Mouse (Mus musculus) MEL (cell line): Measurements from ENCODE around the gene Parp16. TPM values are rescaled to one million over a fixed set of nuclear protein-coding genes. Genes with fewer than 3 reads are reported as not detected.

ENCODE experiments used
- DNase-seq: peaks from one replicate; pipeline ENCODE4 v3.0.0; 2011; ENCODE audit warnings: low read depth, low spot score
- H3K27ac ChIP-seq: 2 replicates; pipeline ENCODE4 v1.5.1; 2012; ENCODE audit warnings: low read depth, mild to moderate bottlenecking, control low read depth, low read length, moderate library complexity; ENCODE audit not compliant: control insufficient read depth
- H3K27me3 ChIP-seq, 2 experiments: fragments of 150-350 bp in 1 of 2; sonication (generic) in 1 of 2; 2 replicates each; pipeline ENCODE4 v1.6.1; 2012; ENCODE audit warnings: low read length in 2 of 2, mild to moderate bottlenecking in 2 of 2, improper control_type of control experiment in 1 of 2, moderate library complexity in 1 of 2; ENCODE audit not compliant: insufficient read depth in 2 of 2, control insufficient read depth in 1 of 2
- H3K36me3 ChIP-seq, 2 experiments: 2 replicates each; pipeline ENCODE4 v1.6.1; 2012 to 2014; ENCODE audit warnings: low read length in 2 of 2, improper control_type of control experiment in 1 of 2, inconsistent platforms in 1 of 2, mild to moderate bottlenecking in 1 of 2; ENCODE audit not compliant: insufficient read depth in 2 of 2, control insufficient read depth in 1 of 2
- H3K4me1 ChIP-seq, 2 experiments: fragments of 150-350 bp in 1 of 2; sonication (generic) in 1 of 2; 2 replicates each; pipeline ENCODE4 v1.6.1; 2012; ENCODE audit warnings: low read length in 2 of 2, improper control_type of control experiment in 1 of 2, mild to moderate bottlenecking in 1 of 2; ENCODE audit not compliant: insufficient read depth in 2 of 2, control insufficient read depth in 1 of 2
- H3K4me3 ChIP-seq, 2 experiments: fragments of 150-350 bp in 1 of 2; sonication (generic) in 1 of 2; 2 replicates each; pipeline ENCODE4 v1.5.1; 2012; ENCODE audit warnings: low read depth in 2 of 2, low read length in 2 of 2, mild to moderate bottlenecking in 2 of 2, moderate library complexity in 2 of 2, control low read depth in 1 of 2, improper control_type of control experiment in 1 of 2; ENCODE audit not compliant: control insufficient read depth in 1 of 2, insufficient read depth in 1 of 2
- H3K79me2 ChIP-seq: 2 replicates; pipeline ENCODE4 v1.6.1; 2012; ENCODE audit warnings: mild to moderate bottlenecking, low read length, moderate library complexity; ENCODE audit not compliant: control insufficient read depth, poor library complexity, insufficient read depth
- H3K9ac ChIP-seq: 2 replicates; pipeline ENCODE4 v1.6.1; 2012; ENCODE audit warnings: low read depth, mild to moderate bottlenecking, control low read depth, low read length, moderate library complexity; ENCODE audit not compliant: control insufficient read depth, poor library complexity, severe bottlenecking
- H3K9me3 ChIP-seq: fragments of 150-350 bp; sonication (generic); replicated peaks from 2 replicates; pipeline ENCODE4 v1.6.1; 2012; ENCODE audit warnings: mild to moderate bottlenecking, low read length, improper control_type of control experiment, moderate library complexity; ENCODE audit not compliant: insufficient read depth
- BHLHE40 ChIP-seq: IDR thresholded peaks from 2 replicates; pipeline ENCODE4 v1.6.1; 2012; ENCODE audit warnings: low read depth, mild to moderate bottlenecking, inconsistent platforms, low read length, improper control_type of control experiment, borderline replicate concordance
- CTCF ChIP-seq, 3 experiments: IDR thresholded peaks in 2 of 3; conservative IDR thresholded peaks in 1 of 3; 2 replicates each; pipeline ENCODE4 v1.5.1; 2011 to 2012; ENCODE audit warnings: low read length in 3 of 3, low read depth in 2 of 3, mild to moderate bottlenecking in 2 of 3, improper control_type of control experiment in 1 of 3, inconsistent platforms in 1 of 3, mixed read lengths in 1 of 3, moderate library complexity in 1 of 3; ENCODE audit not compliant: control insufficient read depth in 1 of 3, insufficient read depth in 1 of 3, poor library complexity in 1 of 3, severe bottlenecking in 1 of 3
- E2F4 ChIP-seq: IDR thresholded peaks from 2 replicates; pipeline ENCODE4 v1.6.1; 2011; ENCODE audit warnings: low read depth, low read length, improper control_type of control experiment, borderline replicate concordance
- ELF1 ChIP-seq: IDR thresholded peaks from 2 replicates; pipeline ENCODE4 v1.6.1; 2014; ENCODE audit warnings: low read depth, mild to moderate bottlenecking, inconsistent platforms, low read length, improper control_type of control experiment, moderate library complexity
- GABPA ChIP-seq: IDR thresholded peaks from 2 replicates; pipeline ENCODE4 v1.6.1; 2012; ENCODE audit warnings: low read depth, mild to moderate bottlenecking, inconsistent platforms, low read length, improper control_type of control experiment, moderate library complexity
- GATA1 ChIP-seq: IDR thresholded peaks from 2 replicates; pipeline ENCODE4 v1.6.1; 2011; ENCODE audit warnings: low read depth, low read length, improper control_type of control experiment
- KAT2A ChIP-seq: conservative IDR thresholded peaks from 2 replicates; pipeline ENCODE4 v1.6.1; 2012; ENCODE audit warnings: low read depth, low read length, improper control_type of control experiment, inconsistent platforms
- MAFK ChIP-seq: IDR thresholded peaks from 2 replicates; pipeline ENCODE4 v1.6.1; 2011; ENCODE audit warnings: low read depth, mild to moderate bottlenecking, low read length, improper control_type of control experiment, borderline replicate concordance
- MAX ChIP-seq: IDR thresholded peaks from 2 replicates; pipeline ENCODE4 v1.6.1; 2011; ENCODE audit warnings: low read length, improper control_type of control experiment
- MYC ChIP-seq: IDR thresholded peaks from 2 replicates; pipeline ENCODE4 v1.6.1; 2011; ENCODE audit warnings: low read depth, mild to moderate bottlenecking, low read length, improper control_type of control experiment, moderate library complexity
- NELFE ChIP-seq: IDR thresholded peaks from 2 replicates; pipeline ENCODE4 v1.6.1; 2011; ENCODE audit warnings: low read depth, low read length, improper control_type of control experiment
- POLR2AphosphoS2 ChIP-seq: IDR thresholded peaks from 2 replicates; pipeline ENCODE4 v1.6.1; 2011; ENCODE audit warnings: low read length, improper control_type of control experiment
- RCOR1 ChIP-seq: IDR thresholded peaks from 2 replicates; pipeline ENCODE4 v1.6.1; 2012; ENCODE audit warnings: low read depth, mild to moderate bottlenecking, inconsistent platforms, low read length, improper control_type of control experiment
- SIN3A ChIP-seq: IDR thresholded peaks from 2 replicates; pipeline ENCODE4 v1.6.1; 2012; ENCODE audit warnings: low read length, improper control_type of control experiment, inconsistent platforms
- UBTF ChIP-seq: IDR thresholded peaks from 2 replicates; pipeline ENCODE4 v1.6.1; 2012; ENCODE audit warnings: low read depth, mild to moderate bottlenecking, inconsistent platforms, low read length, improper control_type of control experiment, moderate library complexity, borderline replicate concordance; ENCODE audit not compliant: insufficient read depth
- USF1 ChIP-seq: IDR thresholded peaks from 2 replicates; pipeline ENCODE4 v1.6.1; 2014; ENCODE audit warnings: low read depth, mild to moderate bottlenecking, inconsistent platforms, low read length, improper control_type of control experiment, moderate library complexity
- USF2 ChIP-seq, 2 experiments: IDR thresholded peaks; 2 replicates each; pipeline ENCODE4 v1.6.1; 2011 to 2012; ENCODE audit warnings: improper control_type of control experiment in 2 of 2, low read length in 2 of 2, borderline replicate concordance in 1 of 2, inconsistent platforms in 1 of 2, low read depth in 1 of 2, mild to moderate bottlenecking in 1 of 2; ENCODE audit not compliant: insufficient read depth in 1 of 2
- ZC3H11A ChIP-seq: IDR thresholded peaks from 2 replicates; pipeline ENCODE4 v1.6.1; 2012; ENCODE audit warnings: low read depth, mild to moderate bottlenecking, inconsistent platforms, low read length, improper control_type of control experiment
- ZMIZ1 ChIP-seq: IDR thresholded peaks from 2 replicates; pipeline ENCODE4 v1.6.1; 2012; ENCODE audit warnings: low read depth, mild to moderate bottlenecking, inconsistent platforms, low read length, improper control_type of control experiment, moderate library complexity
- polyA plus RNA-seq, 2 experiments: library from polyadenylated mRNA; stranded (reverse) in 1 of 2; unstranded in 1 of 2; fragments of >175 nt in 1 of 2; fragments of >200 nt in 1 of 2; gene quantifications; 2 replicates each; pipeline versions ENCODE4 v1.2.1 to v1.2.4; 2012; ENCODE audit warnings: low replicate concordance in 2 of 2, low read depth in 1 of 2; ENCODE audit not compliant: insufficient read length in 2 of 2, insufficient read depth in 1 of 2, missing spikeins in 1 of 2
- total RNA-seq: library from RNA; depleted of rRNA; stranded (reverse); fragments of 300-350 nt; gene quantifications from 2 replicates; pipeline ENCODE4 v1.2.3, GENCODE M21; 2012

Gene Parp16
- total and polyA plus RNA-seq, 3 experiments: 1.3 to 5.1 TPM; not detected in 1

- H3K9ac ChIP-seq: no peak overlapping the region
- no peak for TF ChIP-seq ZC3H11A
- no peak for TF ChIP-seq USF2 (IDR thresholded peaks at IDR 0.05; ENCODE audit: borderline replicate concordance in 1 of 2, insufficient read depth in 1 of 2, low read depth in 1 of 2, low read length in 2 of 2)
- no peak for TF ChIP-seq GABPA
- TF ChIP-seq RCOR1: no peak
- TF ChIP-seq CTCF (IDR thresholded peaks at IDR 0.05 in 2 of 3, conservative IDR thresholded peaks at IDR 0.05 in 1 of 3; ENCODE audit: control insufficient read depth in 1 of 3, insufficient read depth in 1 of 3, low read depth in 2 of 3, low read length in 3 of 3, poor library complexity in 1 of 3, severe bottlenecking in 1 of 3): no peak
- no peak for TF ChIP-seq MAX
- TF ChIP-seq MYC: no peak
- TF ChIP-seq SIN3A: no peak
- TF ChIP-seq MAFK: no peak
- no peak for TF ChIP-seq BHLHE40
- TF ChIP-seq KAT2A: no peak
- TF ChIP-seq E2F4: no peak
- TF ChIP-seq ELF1: no peak
- TF ChIP-seq GATA1: no peak
- TF ChIP-seq ZMIZ1: no peak
- no peak for TF ChIP-seq POLR2AphosphoS2
- no peak for TF ChIP-seq USF1
- no peak for TF ChIP-seq UBTF
- no peak for TF ChIP-seq NELFE
- DNase-seq: no peak
Observed at GRCm38 (mm10) chr9:65178336-65179213, 16.6 kb upstream of the Parp16 start.

More at GRCm38 (mm10) chr9:65178336-65179213, 16.6 kb upstream of the Parp16 start:
- no peaks in the 10 kb centered on the region for H3K9me3 ChIP-seq
- H3K4me1 ChIP-seq: no peaks in the 10 kb centered on the region
- H3K79me2 ChIP-seq: no peaks in the 10 kb centered on the region
- H3K27ac ChIP-seq: no peak overlapping the region
- H3K4me3 ChIP-seq: no peak overlapping the region
- H3K36me3 ChIP-seq: no peaks in the 10 kb centered on the region
- H3K27me3 ChIP-seq: peaks cover 0 to 8% of the 10 kb centered on the region in 2 experiments; a peak in 2 of 4 replicates
